Mouse (Mus musculus) spleen, adult 2 months (tissue): ENCODE data around the gene Tff3. TPM values are rescaled to one million over a fixed set of nuclear protein-coding genes. Genes with fewer than 3 reads are reported as not detected.

Experiments used
- DNase-seq, 2 experiments: peaks; one replicate each; pipeline versions ENCODE4 v3.0.0 to v3.0.0-alpha.2; 2012 to 2021; ENCODE audit warnings: low spot score in 2 of 2, low read depth in 1 of 2
- H3K27ac ChIP-seq: fragments of 200-500 bp; 2 replicates; pipeline ENCODE4 v1.5.1; 2012; ENCODE audit warnings: low read length, inconsistent platforms; ENCODE audit not compliant: insufficient read depth
- H3K27me3 ChIP-seq: fragments of 200-500 bp; 2 replicates; pipeline ENCODE4 v1.6.1; 2012; ENCODE audit warnings: mild to moderate bottlenecking, moderate library complexity, low read length, inconsistent platforms; ENCODE audit not compliant: control insufficient read depth, insufficient read depth
- H3K36me3 ChIP-seq: fragments of 200-500 bp; 2 replicates; pipeline ENCODE4 v1.6.1; 2012; ENCODE audit warnings: mild to moderate bottlenecking, low read length, inconsistent platforms; ENCODE audit not compliant: control insufficient read depth, insufficient read depth
- H3K4me1 ChIP-seq: fragments of 200-500 bp; 2 replicates; pipeline ENCODE4 v1.6.1; 2011; ENCODE audit warnings: inconsistent platforms; ENCODE audit not compliant: control insufficient read depth, insufficient read depth, insufficient read length
- H3K4me3 ChIP-seq: fragments of 200-500 bp; 2 replicates; pipeline ENCODE4 v1.5.1; 2011; ENCODE audit warnings: mild to moderate bottlenecking, inconsistent platforms; ENCODE audit not compliant: insufficient read depth, insufficient read length; ENCODE audit errors: extremely low read depth
- CTCF ChIP-seq: fragments of 200-500 bp; IDR thresholded peaks from 2 replicates; pipeline ENCODE4 v1.5.1; 2011; ENCODE audit warnings: mild to moderate bottlenecking, inconsistent platforms; ENCODE audit not compliant: insufficient read depth, insufficient read length, insufficient replicate concordance; ENCODE audit errors: extremely low read depth
- POLR2A ChIP-seq: fragments of 200-500 bp; IDR thresholded peaks from 2 replicates; pipeline ENCODE4 v1.6.1; 2011; ENCODE audit warnings: low read depth, low read length, inconsistent platforms
- WGBS: fragments of 180-500 bp; shearing (Covaris S2); methylation state at CpG from one replicate; pipeline ENCODE4 v1.1.7; 2018; 5-methylcytosine and 5-hydroxymethylcytosine counted together
- polyA plus RNA-seq: library from polyadenylated mRNA; depleted of rRNA; stranded (reverse); fragments of >200 nt; gene quantifications from 2 replicates; pipeline ENCODE4 v1.2.3, GENCODE M21; 2012

Tff3 gene
- polyA plus RNA-seq, 1 experiment: not detected

- Histone ChIP-seq H3K4me1 (no peaks in the 10 kb centered on the region), H3K27ac (no peak overlapping the region), H3K4me3 (no peak overlapping the region), H3K36me3 (no peaks in the 10 kb centered on the region), H3K27me3 (no peaks in the 10 kb centered on the region)
- 90% methylated on average over 6 of the region's 6 CpGs for WGBS
- TF ChIP-seq POLR2A (no peak), CTCF (no peak)
- no peak for DNase-seq
Observed at GRCm38 (mm10) chr17:31157921-31158320, 28.5 kb upstream of the Tff3 start.

- no peak for DNase-seq
- Histone ChIP-seq H3K27ac (no peak overlapping the region), H3K27me3 (no peaks in the 10 kb centered on the region), H3K36me3 (no peaks in the 10 kb centered on the region), H3K4me1 (no peaks in the 10 kb centered on the region), H3K4me3 (no peak overlapping the region)
- TF ChIP-seq CTCF (no peak), POLR2A (no peak)
- WGBS: 14% methylated on average over 8 of the region's 8 CpGs
Observed at GRCm38 (mm10) chr17:31153785-31154184, 24.3 kb upstream of the Tff3 start.

- DNase-seq: no peak
- no peak overlapping the region for H3K27ac ChIP-seq
- 89% methylated on average over 9 of the region's 9 CpGs for WGBS
- TF ChIP-seq CTCF: no peak
- no peak for TF ChIP-seq POLR2A
- H3K27me3 ChIP-seq: no peaks in the 10 kb centered on the region
- H3K36me3 ChIP-seq: no peaks in the 10 kb centered on the region
- no peaks in the 10 kb centered on the region for H3K4me1 ChIP-seq
- H3K4me3 ChIP-seq: no peak overlapping the region
Observed at GRCm38 (mm10) chr17:31152966-31153499, 23.6 kb upstream of the Tff3 start.

- H3K27ac ChIP-seq: no peak overlapping the region
- no peaks in the 10 kb centered on the region for H3K27me3 ChIP-seq
- H3K4me1 ChIP-seq: no peaks in the 10 kb centered on the region
- no peaks in the 10 kb centered on the region for H3K36me3 ChIP-seq
- H3K4me3 ChIP-seq: no peak overlapping the region
- DNase-seq: no peak
- 86% methylated on average over 5 of the region's 5 CpGs for WGBS
- TF ChIP-seq CTCF: no peak
- TF ChIP-seq POLR2A: no peak
Observed at GRCm38 (mm10) chr17:31152512-31152911, 23.1 kb upstream of the Tff3 start.

- H3K27ac ChIP-seq: no peak overlapping the region
- no peaks in the 10 kb centered on the region for H3K4me1 ChIP-seq
- H3K4me3 ChIP-seq: no peak overlapping the region
- no peak for TF ChIP-seq CTCF
- no peak for TF ChIP-seq POLR2A
- DNase-seq: no peak
- 44% methylated on average over 9 of the region's 9 CpGs for WGBS
- no peaks in the 10 kb centered on the region for H3K36me3 ChIP-seq
- H3K27me3 ChIP-seq: no peaks in the 10 kb centered on the region
Observed at GRCm38 (mm10) chr17:31145998-31146397, 16.6 kb upstream of the Tff3 start.

- no peaks in the 10 kb centered on the region for H3K36me3 ChIP-seq
- no peaks in the 10 kb centered on the region for H3K27me3 ChIP-seq
- no peak within 1 kb of the TSS for H3K4me3 ChIP-seq
- H3K4me1 ChIP-seq: no peaks in the 10 kb centered on the region
- WGBS: 81% methylated on average over 15 of the region's 15 CpGs
- H3K27ac ChIP-seq: no peak within 1 kb of the TSS
- DNase-seq: no peak
- TF ChIP-seq CTCF (no peak), POLR2A (no peak)
Observed at GRCm38 (mm10) chr17:31144040-31145037, 14.9 kb upstream of the Tff3 start, which contains the start of gene Tff2. TSS of gene Tff2 (minus strand) at chr17:31144282.
